Mouse (Mus musculus) heart, adult 2 months (tissue): Measurements from ENCODE around the gene Arntl. TPM values are rescaled to one million over a fixed set of nuclear protein-coding genes. Genes with fewer than 3 reads are reported as not detected.
A peak's percentile ranks its signal among the peaks of the same experiment; 100 is the strongest.
"Not testable (repeated sequence)": the region's sequence is repeated elsewhere in the genome, so short reads cannot be mapped to it uniquely, and the experiment has no call there.

Experiments used
- DNase-seq, 2 experiments: peaks; one replicate each; pipeline ENCODE4 v3.0.0; 2021
- H3K27ac ChIP-seq: fragments of 200-600 bp; 2 replicates; pipeline ENCODE4 v1.8.1; 2022
- H3K27me3 ChIP-seq: fragments of 200-500 bp; 2 replicates; pipeline ENCODE4 v1.6.1; 2012; ENCODE audit warnings: mild to moderate bottlenecking, low read length, inconsistent platforms, mixed read lengths; ENCODE audit not compliant: control insufficient read depth, insufficient read depth
- H3K36me3 ChIP-seq: fragments of 200-500 bp; 2 replicates; pipeline ENCODE4 v1.6.1; 2012; ENCODE audit warnings: low read length, inconsistent platforms; ENCODE audit not compliant: control insufficient read depth, insufficient read depth
- H3K4me1 ChIP-seq: fragments of 200-500 bp; 2 replicates; pipeline ENCODE4 v1.6.1; 2011; ENCODE audit warnings: low read length; ENCODE audit not compliant: control insufficient read depth, insufficient read depth
- H3K4me3 ChIP-seq: fragments of 200-600 bp; 2 replicates; pipeline ENCODE4 v1.8.1; 2022
- H3K79me2 ChIP-seq: fragments of 200-500 bp; replicated peaks from 2 replicates; pipeline ENCODE4 v1.6.1; 2012; ENCODE audit warnings: mild to moderate bottlenecking, inconsistent platforms, low read length, moderate library complexity, mixed read lengths; ENCODE audit not compliant: control insufficient read depth, insufficient read depth
- H3K9ac ChIP-seq: fragments of 200-500 bp; 2 replicates; pipeline ENCODE4 v1.6.1; 2012; ENCODE audit warnings: low read depth, mild to moderate bottlenecking, control low read depth, inconsistent platforms, low read length, mixed read lengths
- CTCF ChIP-seq: fragments of 200-600 bp; IDR thresholded peaks from 2 replicates; pipeline ENCODE4 v1.8.1; 2022; ENCODE audit warnings: antibody characterized with exemption, mild to moderate bottlenecking, moderate library complexity
- EP300 ChIP-seq: fragments of 200-500 bp; IDR thresholded peaks from 2 replicates; pipeline ENCODE4 v1.6.1; 2011; ENCODE audit warnings: low read depth, low read length, control low read depth; ENCODE audit not compliant: insufficient read depth
- POLR2A ChIP-seq: fragments of 200-500 bp; IDR thresholded peaks from 2 replicates; pipeline ENCODE4 v1.6.1; 2011; ENCODE audit warnings: mild to moderate bottlenecking, low read depth, low read length, control low read depth; ENCODE audit not compliant: insufficient read depth
- WGBS: fragments of 180-500 bp; shearing (Covaris S2); methylation state at CpG from one replicate; pipeline ENCODE4 v1.1.7; 2018; 5-methylcytosine and 5-hydroxymethylcytosine counted together
- intact Hi-C: fragments of 180-260 bp; cut with DNase I; formaldehyde crosslinking; loops from one replicate; pipeline ENCODE4 v1.15.1; 2025
- polyA plus RNA-seq: library from polyadenylated mRNA; depleted of rRNA; stranded (reverse); fragments of >200 nt; gene quantifications from 2 replicates; pipeline ENCODE4 v1.2.3, GENCODE M21; 2012
- total RNA-seq, 2 experiments: library from RNA; stranded (reverse); gene quantifications; 2 replicates each; pipeline ENCODE4 v1.2.3; 2021

The Arntl gene
- total and polyA plus RNA-seq, 3 experiments, result 6.6 to 26.7 (median 7.2) TPM

- H3K36me3 ChIP-seq, result no peaks in the 10 kb centered on the region
- TF ChIP-seq POLR2A (no peak), EP300 (no peak), CTCF (peak; percentile 61)
- DNase-seq, result peak; percentile 49 to 68
- 74% methylated on average over 21 of the region's 21 CpGs for WGBS
- no peaks in the 10 kb centered on the region for H3K27me3 ChIP-seq
- peaks cover 6% of the 10 kb centered on the region for H3K4me1 ChIP-seq
- no peaks in the 10 kb centered on the region for H3K79me2 ChIP-seq
- no peak overlapping the region for H3K9ac ChIP-seq
- intact Hi-C loops, result no loop called here
- H3K27ac ChIP-seq, result peak overlapping the region; percentile 51
- H3K4me3 ChIP-seq, result no peak overlapping the region
Measured at GRCm38 (mm10) chr7:113260321-113261167, 53.3 kb downstream of the Arntl start.

GRCm38 (mm10) chr7:113261690-113262089 lies 54.4 kb downstream of the Arntl start:
- H3K4me3 ChIP-seq, result no peak overlapping the region
- DNase-seq, result no peak
- no peaks in the 10 kb centered on the region for H3K36me3 ChIP-seq
- no peak for TF ChIP-seq EP300
- TF ChIP-seq CTCF, result no peak
- no peak for TF ChIP-seq POLR2A
- H3K27me3 ChIP-seq, result no peaks in the 10 kb centered on the region
- WGBS, result 82% methylated on average over 3 of the region's 3 CpGs
- H3K27ac ChIP-seq, result no peak overlapping the region
- peaks cover 3% of the 10 kb centered on the region; the same call in 1 of the 2 replicates for H3K4me1 ChIP-seq
- H3K79me2 ChIP-seq, result no peaks in the 10 kb centered on the region
- intact Hi-C loops, result no loop called here
- no peak overlapping the region for H3K9ac ChIP-seq

- H3K27ac ChIP-seq, H3K4me3 ChIP-seq, intact Hi-C loops, H3K79me2 ChIP-seq, H3K27me3 ChIP-seq, H3K4me1 ChIP-seq, H3K36me3 ChIP-seq, H3K9ac ChIP-seq, DNase-seq: not testable (repeated sequence)
- 69% methylated on average over 14 of the region's 14 CpGs for WGBS
Measured at GRCm38 (mm10) chr7:113262510-113263467, 55.5 kb downstream of the Arntl start.

GRCm38 (mm10) chr7:113263990-113264389 lies 56.7 kb downstream of the Arntl start:
- TF ChIP-seq POLR2A (no peak), CTCF (no peak), EP300 (no peak)
- Histone ChIP-seq H3K27me3 (no peaks in the 10 kb centered on the region), H3K36me3 (no peaks in the 10 kb centered on the region), H3K4me3 (no peak overlapping the region), H3K27ac (no peak overlapping the region), H3K9ac (no peak overlapping the region), H3K79me2 (no peaks in the 10 kb centered on the region), H3K4me1 (peaks cover 3% of the 10 kb centered on the region; the same call in 1 of the 2 replicates)
- no peak for DNase-seq
- intact Hi-C loops, result no loop called here
- 96% methylated on average over 1 of the region's 1 CpGs for WGBS

GRCm38 (mm10) chr7:113268287-113268686 lies 61.0 kb downstream of the Arntl start:
- Histone ChIP-seq H3K4me1 (peaks cover 4% of the 10 kb centered on the region), H3K4me3 (no peak overlapping the region), H3K79me2 (no peaks in the 10 kb centered on the region), H3K27me3 (no peaks in the 10 kb centered on the region), H3K9ac (no peak overlapping the region), H3K36me3 (no peaks in the 10 kb centered on the region), H3K27ac (no peak overlapping the region)
- 77% methylated on average over 9 of the region's 9 CpGs for WGBS
- peak; percentile 56 to 76 for DNase-seq
- intact Hi-C loops, result loop anchor here (1.0 to 5.0 kb wide), 3 partner anchors 61 to 351 kb away; partner anchors contain the start of gene Arntl
- TF ChIP-seq CTCF (peak; percentile 96), EP300 (0 out of 2 replicates have a peak, but pooled peaks have one; percentile 52), POLR2A (no peak)
